Mouse (Mus musculus) spleen, adult 12 weeks (tissue): ENCODE results near the gene Gipc2.
A peak's percentile ranks its signal among the peaks of the same experiment; 100 is the strongest.

Experiments
- DNase-seq: peaks from one replicate; pipeline ENCODE4 v3.0.0; 2022; ENCODE audit warnings: low spot score

Gipc2 gene

DNA sequence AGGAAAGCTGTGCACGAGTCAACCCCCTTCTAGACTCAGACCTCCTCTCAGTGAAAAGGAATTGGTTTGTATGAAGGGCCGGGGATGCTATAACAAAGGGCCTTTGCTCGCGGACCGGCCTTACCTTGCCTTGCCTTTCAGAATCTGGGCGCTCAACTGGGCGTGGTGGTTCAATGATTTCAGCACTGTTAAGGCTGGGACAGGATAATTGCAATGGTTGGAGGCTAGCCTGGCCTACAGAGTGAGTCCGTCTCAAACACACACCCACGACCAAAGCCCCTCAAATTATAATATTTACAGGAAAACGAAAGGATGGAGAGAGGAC lies at the start of gene Gipc2:
Gene Gipc2 (minus strand): TSS at position 132 of the 325 bp plus-strand sequence.
- no peak for DNase-seq

DNA sequence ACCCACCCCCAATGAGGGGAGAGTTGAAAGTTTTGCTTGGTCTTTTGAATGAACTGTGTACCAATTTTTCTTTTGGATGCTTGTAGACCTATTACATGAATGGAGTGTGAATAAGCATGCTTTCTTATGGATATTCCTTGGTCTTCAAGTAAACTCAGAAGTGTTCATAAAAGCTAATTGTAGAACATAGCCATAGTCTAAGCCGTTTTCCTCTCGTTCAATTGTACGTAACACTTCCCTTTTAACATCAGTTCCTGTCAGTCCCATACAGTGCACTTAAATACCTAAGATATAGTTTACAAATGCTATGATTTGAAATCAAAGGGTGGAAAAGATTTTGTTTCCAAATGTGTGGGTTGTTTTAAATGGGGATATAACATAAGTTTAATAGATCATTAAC lies 47.4 kb upstream of the Gipc2 start:
- no peak for DNase-seq

GRCm38 (mm10) chr3:152211731-152212279 lies 45.8 kb upstream of the Gipc2 start:
- no peak for DNase-seq

GRCm38 (mm10) chr3:152210728-152211391 lies 44.8 kb upstream of the Gipc2 start:
- DNase-seq = peak; percentile 59

- peak; percentile 100 for DNase-seq
These were observed 44.1 kb upstream of the Gipc2 start, which contains the start of the genes Dnajb4 and Fubp1 for GRCm38 (mm10) chr3:152209967-152210634. TSS of gene Dnajb4 (minus strand) at chr3:152210302. TSS of gene Fubp1 (plus strand) at chr3:152210422.

DNA sequence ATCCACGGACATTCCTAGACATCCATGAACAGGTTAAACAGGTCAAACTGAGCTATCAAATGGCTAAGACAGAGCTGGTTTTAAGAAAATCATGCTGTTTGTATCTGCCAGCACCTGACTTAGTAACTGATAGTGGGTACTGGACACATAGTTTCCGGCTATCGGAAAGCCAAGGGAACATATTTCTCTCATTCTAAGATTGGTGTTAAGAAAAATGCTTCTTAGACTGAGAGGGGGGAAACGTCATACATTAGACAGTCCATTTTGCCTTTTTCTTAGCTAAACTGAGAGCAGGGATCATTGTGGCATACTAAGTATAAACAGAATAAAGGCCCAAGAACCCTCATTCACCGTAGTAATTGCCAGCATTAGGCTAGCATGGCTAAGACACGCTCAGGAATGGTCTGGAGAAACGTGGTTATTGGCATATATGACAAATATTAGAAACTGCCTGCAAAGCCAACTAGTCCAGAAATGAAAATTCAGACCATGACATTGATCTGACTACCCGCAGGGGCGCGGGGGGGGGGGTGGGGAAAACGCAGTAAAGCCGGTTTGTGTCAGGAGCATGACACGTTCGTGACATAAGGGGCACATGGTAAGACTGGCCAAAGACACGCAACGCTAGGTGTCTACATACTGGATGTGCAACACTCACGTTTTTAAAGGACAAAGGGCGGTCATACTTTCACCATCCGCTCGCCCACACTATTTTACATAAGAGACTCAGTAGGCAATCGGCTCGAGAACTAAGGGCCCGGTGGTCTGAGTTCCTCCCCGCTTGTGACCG lies 43.3 kb upstream of the Gipc2 start:
- peak; percentile 39 for DNase-seq

GRCm38 (mm10) chr3:152208096-152208885 lies 42.3 kb upstream of the Gipc2 start:
- no peak for DNase-seq

- DNase-seq = no peak
These were observed 41.1 kb upstream of the Gipc2 start for GRCm38 (mm10) chr3:152207156-152207555.

DNA sequence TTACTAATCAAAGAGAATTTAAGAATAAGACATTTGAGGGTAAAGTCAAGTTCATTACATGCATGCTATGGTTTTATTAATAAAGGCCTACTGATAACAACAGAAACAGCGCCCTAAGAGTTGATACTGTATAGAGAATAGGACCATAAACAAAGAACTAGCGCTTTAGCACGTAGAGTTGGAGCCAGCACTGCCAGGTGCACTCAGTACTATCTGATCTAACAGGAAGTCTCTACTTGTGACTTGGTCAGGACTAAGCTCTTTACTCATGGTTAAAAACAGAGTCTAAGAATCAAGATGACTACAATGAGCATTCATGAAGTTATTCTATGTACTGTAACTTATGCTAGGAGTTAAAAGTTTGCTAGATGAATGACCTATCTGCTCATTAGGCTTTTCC lies 38.5 kb upstream of the Gipc2 start:
- no peak for DNase-seq

DNA sequence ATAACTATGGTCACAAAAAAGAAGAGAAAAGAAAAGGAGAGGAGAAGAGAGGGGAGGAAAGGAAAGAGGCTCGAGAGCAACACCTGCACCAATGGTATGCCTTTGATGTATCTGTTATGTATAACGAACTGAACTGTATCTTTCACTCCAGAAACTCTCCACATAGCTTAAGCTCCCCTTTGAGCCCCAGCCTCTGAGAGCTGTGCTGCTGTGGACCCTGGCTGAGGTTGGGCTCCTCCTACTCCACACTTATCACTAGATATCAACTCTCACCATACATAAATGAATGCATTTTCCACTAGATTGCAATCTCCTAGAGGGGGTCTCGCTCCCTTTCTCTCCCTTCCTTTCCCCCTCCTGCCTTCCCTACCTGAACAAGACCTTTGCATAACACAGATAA lies 38.0 kb upstream of the Gipc2 start:
- no peak for DNase-seq

DNA sequence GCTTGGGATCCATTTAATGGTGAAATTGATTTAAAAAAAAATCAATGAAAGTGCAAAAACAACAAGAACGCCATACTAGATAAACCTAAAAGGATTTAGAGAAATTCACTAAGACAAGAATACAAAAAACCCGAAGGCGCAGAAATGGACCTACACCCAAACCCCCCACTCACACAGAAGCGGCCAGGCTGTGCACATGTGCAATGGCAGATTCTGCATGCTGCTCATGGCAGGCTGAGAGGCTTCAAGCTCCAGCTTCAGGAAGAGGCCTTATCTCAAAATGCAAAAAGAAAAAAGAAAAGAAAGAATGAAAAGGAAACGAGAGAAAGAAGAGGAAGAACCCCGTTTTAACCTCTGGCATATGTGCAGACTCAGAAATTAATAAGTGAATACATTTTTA lies 37.4 kb upstream of the Gipc2 start:
- no peak for DNase-seq

- no peak for DNase-seq
These were observed 36.9 kb upstream of the Gipc2 start for GRCm38 (mm10) chr3:152202942-152203341.

GRCm38 (mm10) chr3:152201651-152202050 lies 35.6 kb upstream of the Gipc2 start:
- no peak for DNase-seq

DNA sequence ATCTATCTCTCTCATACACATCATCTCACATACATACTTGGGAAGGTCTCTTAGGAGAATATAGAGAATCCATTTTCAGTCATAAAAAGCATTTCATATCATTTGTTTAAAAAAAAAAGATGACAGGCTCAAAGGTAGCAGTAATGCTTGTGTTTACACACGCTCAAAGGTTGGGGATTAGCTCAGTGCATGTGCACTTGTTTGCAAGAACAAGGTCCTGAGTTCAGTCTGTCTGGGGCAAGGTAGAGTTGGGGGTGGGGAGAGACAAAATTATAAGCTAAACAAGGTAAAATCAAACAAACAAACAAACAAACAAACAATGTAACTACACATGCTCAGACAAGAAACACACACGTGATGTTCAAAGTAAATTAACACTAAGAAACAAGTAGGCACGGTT lies 35.2 kb upstream of the Gipc2 start:
- no peak for DNase-seq

- DNase-seq = no peak
These were observed 33.1 kb upstream of the Gipc2 start for GRCm38 (mm10) chr3:152199125-152199524.

DNA sequence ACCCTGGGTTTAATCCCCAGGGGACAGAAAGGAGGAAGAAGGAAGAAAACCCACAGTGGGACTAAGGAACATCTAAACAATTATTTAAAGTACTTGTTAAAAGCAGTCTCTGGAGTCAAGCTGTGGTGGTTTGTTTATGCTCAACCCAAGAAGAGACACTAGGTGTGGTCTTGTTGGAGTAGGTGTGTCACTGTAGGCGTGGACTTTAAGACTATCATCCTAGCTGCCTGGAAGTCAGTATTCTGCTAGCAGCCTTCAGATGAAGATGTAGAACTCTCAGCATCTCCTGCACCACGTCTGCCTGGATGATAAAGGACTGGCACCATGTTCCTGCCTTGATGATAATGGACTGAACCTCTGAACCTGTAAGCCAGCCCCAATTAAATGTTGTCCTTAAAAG lies 31.2 kb upstream of the Gipc2 start:
- DNase-seq = peak; percentile 48

DNA sequence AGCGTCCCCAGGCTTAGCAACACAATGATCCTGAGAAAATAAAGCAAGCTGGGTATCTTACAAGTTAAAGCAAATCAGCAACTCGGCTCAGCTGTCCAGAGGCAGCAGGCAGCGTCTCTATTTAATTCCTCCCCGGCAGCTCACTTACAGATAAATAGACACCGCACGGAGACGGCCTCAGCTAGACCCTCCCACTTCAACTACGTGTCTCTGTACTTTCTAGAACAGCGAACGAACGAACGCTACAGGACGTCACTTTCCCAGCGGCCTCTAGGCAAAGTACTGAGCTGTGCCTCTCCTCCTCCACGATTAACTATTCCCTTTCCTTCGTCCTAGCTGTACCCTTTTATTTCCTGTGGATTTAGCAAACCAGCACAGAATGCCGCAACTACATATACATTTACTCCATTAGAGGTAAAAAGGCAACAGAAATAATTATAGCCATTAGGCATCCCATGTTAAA lies 27.6 kb upstream of the Gipc2 start:
- peak; percentile 78 for DNase-seq

- DNase-seq = no peak
These were observed 27.1 kb upstream of the Gipc2 start for GRCm38 (mm10) chr3:152193177-152193576.

DNA sequence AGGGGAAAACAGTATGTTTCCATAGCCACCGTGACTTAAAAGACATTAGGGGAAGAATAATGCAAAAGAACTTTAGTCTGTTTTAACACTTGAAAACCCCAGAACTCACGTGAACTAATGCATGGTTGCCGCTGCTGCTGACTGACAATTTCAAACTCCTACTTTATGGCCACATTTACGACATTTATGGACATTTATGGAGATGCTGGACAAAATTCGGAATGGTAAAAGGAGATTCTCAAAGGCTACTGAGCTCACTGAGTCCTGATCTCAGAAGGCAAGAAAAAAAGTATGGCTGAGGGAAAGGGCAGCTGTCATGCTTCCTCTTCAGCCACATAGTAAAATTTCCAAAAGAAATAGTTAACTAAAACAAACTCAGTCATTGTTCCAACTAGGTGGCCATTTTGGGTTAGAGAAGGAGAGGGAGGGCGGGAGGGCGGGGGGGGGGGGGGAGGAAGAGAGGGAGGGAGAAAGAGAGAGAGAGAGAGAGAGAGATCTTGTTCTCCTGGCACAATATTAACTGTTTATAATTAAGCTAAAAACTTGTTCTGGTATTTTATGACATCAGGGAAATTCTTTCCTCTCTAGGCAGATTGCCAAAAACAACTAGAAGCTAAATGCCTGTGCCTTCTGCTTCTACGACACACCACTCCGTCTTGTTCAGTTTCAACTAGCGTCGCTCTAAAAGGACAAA lies 26.4 kb upstream of the Gipc2 start:
- DNase-seq = no peak

DNA sequence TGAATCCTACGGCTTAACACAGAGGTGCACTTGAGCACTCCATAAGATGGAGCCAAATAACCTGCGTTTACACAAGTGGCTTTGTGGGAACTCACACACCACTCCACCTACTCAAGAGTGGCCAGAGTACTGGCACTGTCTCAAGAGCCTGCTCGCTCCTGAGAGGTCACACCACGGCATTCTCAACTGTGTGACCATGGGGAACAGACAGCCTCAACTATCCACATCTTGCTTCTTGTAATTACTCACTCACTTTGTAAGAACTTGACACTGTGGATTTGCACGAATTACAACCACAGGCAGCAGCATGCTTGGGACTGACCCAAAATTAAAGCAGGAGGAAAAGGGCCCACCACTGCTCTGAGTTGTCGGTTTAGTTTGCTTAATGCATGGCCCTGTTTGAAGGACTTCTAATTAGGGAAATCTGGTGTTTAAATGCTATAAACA lies 25.8 kb upstream of the Gipc2 start:
- DNase-seq = peak; percentile 23
